Mouse (Mus musculus) ES-E14 (cell line): ENCODE results near the gene Olfr1120. TPM values are rescaled to one million over a fixed set of nuclear protein-coding genes. Genes with fewer than 3 reads are reported as not detected.
"Not testable (repeated sequence)": the region's sequence is repeated elsewhere in the genome, so short reads cannot be mapped to it uniquely, and the experiment has no call there.

Experiments
- DNase-seq: peaks from one replicate; pipeline ENCODE4 v3.0.0-alpha.2; 2013; ENCODE audit warnings: low read depth, low spot score
- H3K27ac ChIP-seq: 2 replicates; pipeline ENCODE4 v1.5.1; 2012; ENCODE audit warnings: low read depth, mild to moderate bottlenecking, low read length, moderate library complexity, mixed read lengths; ENCODE audit not compliant: poor library complexity, insufficient read depth, severe bottlenecking
- H3K36me3 ChIP-seq: 2 replicates; pipeline ENCODE4 v1.6.1; 2012; ENCODE audit warnings: mild to moderate bottlenecking, low read length, moderate library complexity, mixed read lengths; ENCODE audit not compliant: control insufficient read depth, poor library complexity, insufficient read depth, severe bottlenecking
- H3K4me1 ChIP-seq, 2 experiments: fragments of 150-350 bp in 1 of 2; sonication (generic) in 1 of 2; 2 replicates each; pipeline ENCODE4 v1.6.1; 2012; ENCODE audit warnings: low read length in 2 of 2, mild to moderate bottlenecking in 1 of 2, mixed read lengths in 1 of 2; ENCODE audit not compliant: control insufficient read depth in 2 of 2, insufficient read depth in 2 of 2, poor library complexity in 1 of 2
- H3K4me3 ChIP-seq, 2 experiments: fragments of 150-350 bp in 1 of 2; sonication (generic) in 1 of 2; 2 replicates each; pipeline ENCODE4 v1.5.1; 2012; ENCODE audit warnings: low read length in 2 of 2, low read depth in 1 of 2, mild to moderate bottlenecking in 1 of 2, mixed read lengths in 1 of 2; ENCODE audit not compliant: insufficient read depth in 1 of 2, poor library complexity in 1 of 2, severe bottlenecking in 1 of 2
- H3K9ac ChIP-seq: 2 replicates; pipeline ENCODE4 v1.6.1; 2012; ENCODE audit warnings: low read depth, mild to moderate bottlenecking, low read length, mixed read lengths; ENCODE audit not compliant: poor library complexity, insufficient read depth, severe bottlenecking
- H3K9me3 ChIP-seq: fragments of 150-350 bp; sonication (generic); 2 replicates; pipeline ENCODE4 v1.6.1; 2012; ENCODE audit warnings: low read depth, mild to moderate bottlenecking, low read length; ENCODE audit not compliant: control insufficient read depth, insufficient read depth
- CHD2 ChIP-seq: IDR thresholded peaks from 2 replicates; pipeline ENCODE4 v1.6.1; 2014; ENCODE audit warnings: mild to moderate bottlenecking, low read depth, low read length, inconsistent platforms
- HCFC1 ChIP-seq: IDR thresholded peaks from 2 replicates; pipeline ENCODE4 v1.6.1; 2012; ENCODE audit warnings: low read length, inconsistent platforms, borderline replicate concordance; ENCODE audit not compliant: insufficient read depth
- MAFK ChIP-seq: IDR thresholded peaks from 2 replicates; pipeline ENCODE4 v1.6.1; 2014; ENCODE audit warnings: mild to moderate bottlenecking, low read depth, low read length, inconsistent platforms; ENCODE audit not compliant: insufficient read depth
- ZC3H11A ChIP-seq: IDR thresholded peaks from 2 replicates; pipeline ENCODE4 v1.6.1; 2012; ENCODE audit warnings: low read depth, mild to moderate bottlenecking, inconsistent platforms, low read length, borderline replicate concordance
- ZNF384 ChIP-seq: IDR thresholded peaks from 2 replicates; pipeline ENCODE4 v1.6.1; 2012; ENCODE audit warnings: low read depth, low read length, inconsistent platforms
- in situ Hi-C, 2 experiments: fragments of 600-800 bp; cut with MboI; formaldehyde crosslinking; loops; one replicate each; pipeline ENCODE4 v1.15.1; 2025; ENCODE audit warnings: low sequenced_read_pairs in 2 of 2, inconsistent platforms in 1 of 2; ENCODE audit not compliant: unreplicated experiment in 2 of 2
- total RNA-seq: library from RNA; depleted of rRNA; stranded (reverse); fragments of 300-350 nt; gene quantifications from 2 replicates; pipeline ENCODE4 v1.2.3, GENCODE M21; 2012; rRNA removed

Gene Olfr1120
- total RNA-seq, 1 experiment = not detected

DNA sequence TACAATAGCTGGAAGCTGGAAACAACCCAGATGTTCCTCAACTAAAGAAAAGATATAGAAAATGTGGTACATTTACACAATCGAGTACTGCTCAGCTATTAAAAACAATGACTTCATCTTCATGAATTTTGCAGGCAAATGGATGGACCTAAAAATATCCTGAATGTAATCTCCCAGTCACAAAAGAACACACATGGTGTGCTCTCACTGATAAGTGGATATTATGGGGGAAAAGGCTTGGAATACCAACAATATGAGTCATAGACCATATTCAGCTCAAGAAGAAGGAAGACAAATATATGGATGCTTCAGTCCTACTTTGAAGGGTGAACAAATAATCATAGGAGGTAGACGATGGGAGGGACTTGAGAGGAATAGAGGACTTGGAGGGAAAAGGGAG, 29.3 kb downstream of the Olfr1120 start:
- H3K9ac ChIP-seq = no peak overlapping the region
- no peak overlapping the region for H3K27ac ChIP-seq
- H3K4me3 ChIP-seq = no peak overlapping the region
- no peaks in the 10 kb centered on the region for H3K36me3 ChIP-seq
- H3K4me1 ChIP-seq = no peaks in the 10 kb centered on the region
- no peak for TF ChIP-seq ZNF384
- DNase-seq = no peak
- no peaks in the 10 kb centered on the region for H3K9me3 ChIP-seq
- in situ Hi-C loops = no loop called here

DNA sequence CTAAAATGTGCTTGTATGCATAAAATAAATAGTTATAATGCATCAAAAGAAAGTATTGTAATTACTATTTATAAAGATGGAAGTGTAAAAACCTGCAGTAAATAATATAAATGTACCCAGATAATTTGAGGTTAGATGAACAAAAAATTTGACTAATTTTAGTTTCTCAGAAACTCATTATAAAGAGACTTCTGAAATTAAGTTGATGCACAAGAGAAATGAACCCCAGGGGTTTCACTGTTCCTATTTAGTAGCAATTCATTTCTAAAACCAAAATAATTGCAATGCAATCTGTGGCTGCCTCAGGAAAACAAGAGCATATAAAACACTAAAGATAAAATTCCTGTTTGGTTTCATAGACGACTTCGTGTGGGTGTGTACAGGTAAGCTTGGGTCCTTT, 30.9 kb downstream of the Olfr1120 start, which contains the start of gene Olfr1122:
TSS of gene Olfr1122 (plus strand) at position 301 of the 400 bp plus-strand sequence.
- H3K4me1 ChIP-seq = no peaks in the 10 kb centered on the region
- no peaks in the 10 kb centered on the region for H3K36me3 ChIP-seq
- H3K4me3 ChIP-seq = no peak within 1 kb of the TSS
- H3K27ac ChIP-seq = no peak within 1 kb of the TSS
- in situ Hi-C loops = no loop called here
- no peaks in the 10 kb centered on the region for H3K9me3 ChIP-seq
- no peak within 1 kb of the TSS for H3K9ac ChIP-seq
- DNase-seq = no peak
- no peak for TF ChIP-seq ZC3H11A
- TF ChIP-seq CHD2 = no peak
- TF ChIP-seq MAFK = no peak
- TF ChIP-seq ZNF384 = no peak
- no peak for TF ChIP-seq HCFC1

DNA sequence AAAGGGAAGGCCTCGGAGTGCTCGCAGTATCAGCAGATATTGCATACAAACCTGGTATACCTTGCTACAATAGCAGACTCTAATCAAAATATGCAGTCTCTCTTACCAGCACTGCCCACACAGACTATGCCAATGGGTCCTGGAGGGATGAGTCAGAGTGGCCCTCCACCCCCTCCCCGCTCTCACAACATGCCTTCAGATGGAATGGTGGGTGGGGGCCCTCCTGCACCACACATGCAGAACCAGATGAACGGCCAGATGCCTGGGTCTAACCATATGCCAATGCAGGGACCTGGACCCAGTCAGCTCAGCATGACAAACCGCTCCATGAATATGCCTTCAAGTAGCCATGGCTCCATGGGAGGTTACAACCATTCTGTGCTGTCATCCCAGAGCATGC, 39.0 kb downstream of the Olfr1120 start:
- in situ Hi-C loops, H3K9me3 ChIP-seq, H3K9ac ChIP-seq, H3K4me3 ChIP-seq, H3K36me3 ChIP-seq, H3K4me1 ChIP-seq, H3K27ac ChIP-seq, DNase-seq: not testable (repeated sequence)

DNA sequence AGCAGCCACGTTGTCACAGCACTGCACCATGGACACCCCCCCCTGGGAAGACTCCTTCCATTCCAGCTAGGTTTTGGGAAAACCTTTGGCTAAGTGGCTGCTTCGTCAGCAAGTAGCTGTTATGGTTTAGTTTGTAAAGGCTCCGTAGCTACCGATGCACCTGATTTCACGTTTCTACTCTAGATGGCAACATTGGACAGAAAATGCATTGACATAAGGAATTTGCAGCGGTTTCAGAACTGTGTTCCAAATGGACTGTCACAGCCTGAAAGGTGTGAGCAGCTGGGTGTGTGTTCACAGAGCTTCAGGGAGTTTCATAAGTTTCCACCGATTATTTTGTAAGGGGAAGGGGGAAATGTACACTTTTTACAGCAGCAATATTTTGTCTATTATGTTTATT, 40.1 kb downstream of the Olfr1120 start:
- H3K9me3 ChIP-seq, in situ Hi-C loops, H3K4me1 ChIP-seq, H3K9ac ChIP-seq, H3K4me3 ChIP-seq, H3K36me3 ChIP-seq, DNase-seq, H3K27ac ChIP-seq: not testable (repeated sequence)

Other genes with a start within 250 kb of the Olfr1120 start
- not detected in 2 replicates for gene Olfr259, start 240.2 kb upstream of the Olfr1120 start, total RNA-seq
- not detected in 2 replicates for gene Olfr1110, start 214.5 kb upstream of the Olfr1120 start, total RNA-seq
- not detected in 2 replicates for gene Olfr1111, start 202.2 kb upstream of the Olfr1120 start, total RNA-seq
- gene Olfr1112, start 167.0 kb upstream of the Olfr1120 start, total RNA-seq = not detected in 2 replicates
- gene Olfr1113, start 145.8 kb upstream of the Olfr1120 start, total RNA-seq = not detected in 2 replicates
- not detected in 2 replicates for gene Olfr1115, start 106.8 kb upstream of the Olfr1120 start, total RNA-seq
- gene Olfr1116, start 87.3 kb upstream of the Olfr1120 start, total RNA-seq = not detected in 2 replicates
- gene Olfr1118, start 47.2 kb upstream of the Olfr1120 start, total RNA-seq = not detected in 2 replicates
- gene Olfr1121, start 15.1 kb downstream of the Olfr1120 start, total RNA-seq = not detected in 2 replicates
- gene Olfr1122, start 31.0 kb downstream of the Olfr1120 start, total RNA-seq = not detected in 2 replicates
- gene Olfr1123, start 61.8 kb downstream of the Olfr1120 start, total RNA-seq = not detected in 2 replicates
- not detected in 2 replicates for gene Olfr1124, start 75.5 kb downstream of the Olfr1120 start, total RNA-seq
- not detected in 2 replicates for gene Olfr1126, start 99.1 kb downstream of the Olfr1120 start, total RNA-seq
- 2.7 and 9.3 TPM in 2 replicates for gene Pramel7, start 142.3 kb downstream of the Olfr1120 start, total RNA-seq
- gene Pramel6, start 151.8 kb downstream of the Olfr1120 start, total RNA-seq = 3.1 and 16.5 TPM in 2 replicates
- gene Olfr153, start 177.0 kb downstream of the Olfr1120 start, total RNA-seq = 1.2 and 1.9 TPM in 2 replicates
- not detected in 2 replicates for gene Olfr1128, start 190.7 kb downstream of the Olfr1120 start, total RNA-seq
- gene Olfr1129, start 219.1 kb downstream of the Olfr1120 start, total RNA-seq = not detected in 2 replicates